In the genomic region with DNA sequence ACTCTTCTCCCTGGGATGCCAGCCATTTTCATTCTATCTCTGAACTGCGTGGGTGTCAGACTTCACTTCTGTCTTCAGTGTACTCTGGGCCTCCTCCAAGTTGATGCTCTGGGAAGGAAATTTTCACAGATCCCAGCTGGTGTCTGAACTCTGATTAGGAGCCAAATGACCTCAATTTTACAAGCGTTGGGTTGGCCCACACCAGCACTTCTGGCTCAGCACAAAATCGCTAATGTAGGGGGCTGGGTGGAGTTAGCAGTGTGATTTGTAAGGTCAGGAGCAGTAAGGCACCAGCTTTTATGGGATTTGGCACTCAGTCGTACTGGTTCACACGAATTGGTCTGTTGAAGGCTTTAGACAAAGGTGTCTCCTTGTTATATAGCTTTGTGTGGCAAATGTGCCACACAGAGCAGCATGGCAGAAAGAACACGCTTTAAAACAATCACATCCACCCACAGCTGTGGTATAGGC, we compare ENCODE assay signal across 8 mouse cellular contexts.
DNase-seq lines count a peak whose midpoint lies in the region; ATAC-seq lines count a peak whose summit lies in the region.

No protein-coding gene starts in this region.

- peak; percentile 73 for DNase-seq in forebrain, embryonic 14.5 days (ENCODE audit: low spot score)
- DNase-seq in forebrain, embryonic 10.5 days (ENCODE audit: extremely low spot score, low spot score), result no peak
- peak; percentile 33 to 38 for DNase-seq in cerebellum, adult 18-20 months
- DNase-seq in heart, adult 8-10 months (ENCODE audit: low spot score), result peak; percentile 36
- peak; percentile 77 for DNase-seq in kidney, postnatal 14 days
- peak; percentile 27 for DNase-seq in retina, postnatal 1 day
- DNase-seq in layer of hippocampus, adult 9-11 months, result no peak
- DNase-seq in layer of hippocampus, adult 9-10 months (ENCODE audit: low spot score), result no peak

- ATAC-seq in forebrain, embryonic 14.5 days, result peak; percentile 86; the same call in 1 of the 2 replicates

- WGBS in forebrain, embryonic 14.5 days, result 46% methylated on average over 6 of the region's 6 CpGs
- WGBS in forebrain, embryonic 10.5 days, result 76% methylated on average over 6 of the region's 6 CpGs

- no peak overlapping the region for H3K9ac ChIP-seq in forebrain, embryonic 14.5 days (ENCODE audit: low read length)

- H3K9me3 ChIP-seq in forebrain, embryonic 14.5 days (replicated peaks; ENCODE audit: control insufficient read depth, low read length), result no peaks in the 10 kb centered on the region
- H3K9me3 ChIP-seq in forebrain, embryonic 10.5 days, result no peaks in the 10 kb centered on the region

- H3K4me2 ChIP-seq in forebrain, embryonic 14.5 days (ENCODE audit: low read length), result no peak overlapping the region

- peaks cover 9% of the 10 kb centered on the region for H3K4me1 ChIP-seq in forebrain, embryonic 14.5 days (ENCODE audit: control insufficient read depth, insufficient read depth, low read length)
- H3K4me1 ChIP-seq in forebrain, embryonic 10.5 days, result no peaks in the 10 kb centered on the region

- no peaks in the 10 kb centered on the region for H3K36me3 ChIP-seq in forebrain, embryonic 14.5 days (ENCODE audit: control insufficient read depth, insufficient read depth, low read length)
- H3K36me3 ChIP-seq in forebrain, embryonic 10.5 days (replicated peaks), result no peaks in the 10 kb centered on the region

- no peaks in the 10 kb centered on the region for H3K27me3 ChIP-seq in forebrain, embryonic 14.5 days (replicated peaks; ENCODE audit: control insufficient read depth, insufficient read depth, low read length)
- H3K27me3 ChIP-seq in forebrain, embryonic 10.5 days (ENCODE audit: poor library complexity, severe bottlenecking), result no peaks in the 10 kb centered on the region

- no peak overlapping the region for H3K4me3 ChIP-seq in forebrain, embryonic 14.5 days (ENCODE audit: low read depth, low read length)
- no peak overlapping the region for H3K4me3 ChIP-seq in forebrain, embryonic 10.5 days

- H3K27ac ChIP-seq in forebrain, embryonic 14.5 days (ENCODE audit: low read depth, low read length), result no peak overlapping the region
- H3K27ac ChIP-seq in forebrain, embryonic 10.5 days, result no peak overlapping the region

Comparison
In these comparisons a context has a peak if more than half of its experiments do, and no peak if none do; other contexts are left out.
1. DNase-seq: peak in forebrain, embryonic 14.5 days (single experiment), cerebellum, adult 18-20 months (2 of 2), heart, adult 8-10 months (single experiment), kidney, postnatal 14 days (single experiment) and retina, postnatal 1 day (single experiment); none in forebrain, embryonic 10.5 days (single experiment), layer of hippocampus, adult 9-11 months (single experiment) and layer of hippocampus, adult 9-10 months (single experiment).